Mouse (Mus musculus): ENCODE measurements around the gene Gprc5b.

- TF ChIP-seq POLR2A (IDR thresholded peaks at IDR 0.05; ENCODE audit: control insufficient read depth, low read depth, low read length) (no peak), CTCF (IDR thresholded peaks at IDR 0.05; ENCODE audit: control insufficient read depth, insufficient read depth, insufficient replicate concordance, low read depth, low read length) (no peak)
These were observed 29.8 kb downstream of the Gprc5b start for GRCm38 (mm10) chr7:118965198-118965597.
